Mouse (Mus musculus) CH12.LX (cell line): ENCODE data around the gene Ppcs. TPM values are rescaled to one million over a fixed set of nuclear protein-coding genes. Genes with fewer than 3 reads are reported as not detected.

Experiments used
- DNase-seq: peaks from one replicate; pipeline ENCODE4 v3.0.0-alpha.2; 2013; ENCODE audit errors: extremely low read depth
- H3K27ac ChIP-seq: 2 replicates; pipeline ENCODE4 v1.5.1; 2012; ENCODE audit warnings: low read depth, mild to moderate bottlenecking, control low read depth, moderate library complexity; ENCODE audit not compliant: insufficient read depth
- H3K27me3 ChIP-seq: replicated peaks from 2 replicates; pipeline ENCODE3; 2012; ENCODE audit warnings: inconsistent platforms
- H3K36me3 ChIP-seq, 2 experiments: replicated peaks in 1 of 2; 2 replicates each; pipeline versions ENCODE3 to v1.6.1; 2012; ENCODE audit warnings: inconsistent platforms in 1 of 2, low read length in 1 of 2, mild to moderate bottlenecking in 1 of 2, mixed read lengths in 1 of 2, moderate library complexity in 1 of 2; ENCODE audit not compliant: control insufficient read depth in 1 of 2, insufficient read depth in 1 of 2
- H3K4me1 ChIP-seq, 2 experiments: 2 replicates each; pipeline ENCODE4 v1.6.1; 2012; ENCODE audit warnings: inconsistent platforms in 1 of 2, moderate library complexity in 1 of 2; ENCODE audit not compliant: insufficient read depth in 2 of 2, control insufficient read depth in 1 of 2
- H3K4me2 ChIP-seq: 2 replicates; pipeline ENCODE4 v1.6.1; 2012; ENCODE audit warnings: low read depth, mild to moderate bottlenecking, control low read depth; ENCODE audit not compliant: poor library complexity, insufficient read depth, severe bottlenecking
- H3K4me3 ChIP-seq, 3 experiments: fragments of 150-350 bp in 1 of 3; sonication (generic) in 1 of 3; replicated peaks in 1 of 3; 2 replicates each; pipeline versions ENCODE3 to v1.5.1; 2011 to 2012; ENCODE audit warnings: low read depth in 2 of 3, low read length in 2 of 3, mild to moderate bottlenecking in 2 of 3, moderate library complexity in 2 of 3, control low read depth in 1 of 3, improper control_type of control experiment in 1 of 3, inconsistent platforms in 1 of 3, mixed read lengths in 1 of 3; ENCODE audit not compliant: poor library complexity in 1 of 3
- H3K79me2 ChIP-seq: replicated peaks from 2 replicates; pipeline ENCODE4 v1.6.1; 2012; ENCODE audit warnings: mild to moderate bottlenecking, moderate library complexity; ENCODE audit not compliant: control insufficient read depth, poor library complexity, insufficient read depth, severe bottlenecking; ENCODE audit errors: extremely low read depth
- H3K9ac ChIP-seq: 2 replicates; pipeline ENCODE4 v1.6.1; 2012; ENCODE audit warnings: low read depth, mild to moderate bottlenecking, control low read depth, moderate library complexity; ENCODE audit not compliant: insufficient read depth
- H3K9me3 ChIP-seq: replicated peaks from 2 replicates; pipeline ENCODE3; 2012; ENCODE audit warnings: low read length, inconsistent platforms, mixed read lengths
- BHLHE40 ChIP-seq: IDR thresholded peaks from 2 replicates; pipeline ENCODE4 v1.6.1; 2011; ENCODE audit warnings: mild to moderate bottlenecking, low read depth, low read length, improper control_type of control experiment
- CTCF ChIP-seq, 2 experiments: IDR thresholded peaks in 1 of 2; conservative IDR thresholded peaks in 1 of 2; 2 replicates each; pipeline ENCODE4 v1.5.1; 2011 to 2012; ENCODE audit warnings: low read depth in 2 of 2, low read length in 2 of 2, improper control_type of control experiment in 1 of 2, inconsistent platforms in 1 of 2, mild to moderate bottlenecking in 1 of 2, moderate library complexity in 1 of 2
- E2F4 ChIP-seq: IDR thresholded peaks from 2 replicates; pipeline ENCODE4 v1.6.1; 2011; ENCODE audit warnings: low read depth, low read length, improper control_type of control experiment; ENCODE audit not compliant: insufficient replicate concordance
- EP300 ChIP-seq: IDR thresholded peaks from 2 replicates; pipeline ENCODE4 v1.6.1; 2011; ENCODE audit warnings: low read length, improper control_type of control experiment
- ETS1 ChIP-seq: conservative IDR thresholded peaks from 2 replicates; pipeline ENCODE4 v1.6.1; 2012; ENCODE audit warnings: low read depth, mild to moderate bottlenecking, inconsistent platforms, low read length, improper control_type of control experiment, moderate library complexity
- GABPA ChIP-seq: IDR thresholded peaks from 2 replicates; pipeline ENCODE4 v1.6.1; 2012; ENCODE audit warnings: low read depth, low read length, improper control_type of control experiment, inconsistent platforms; ENCODE audit not compliant: insufficient replicate concordance
- HCFC1 ChIP-seq: IDR thresholded peaks from 2 replicates; pipeline ENCODE4 v1.6.1; 2012; ENCODE audit warnings: low read depth, mild to moderate bottlenecking, inconsistent platforms, low read length, improper control_type of control experiment
- IRF4 ChIP-seq: IDR thresholded peaks from 2 replicates; pipeline ENCODE4 v1.6.1; 2014; ENCODE audit warnings: low read depth, mild to moderate bottlenecking, inconsistent platforms, low read length, improper control_type of control experiment
- JUND ChIP-seq: conservative IDR thresholded peaks from 2 replicates; pipeline ENCODE4 v1.6.1; 2011; ENCODE audit warnings: low read depth, low read length, improper control_type of control experiment
- MAFK ChIP-seq: IDR thresholded peaks from 2 replicates; pipeline ENCODE4 v1.6.1; 2011; ENCODE audit warnings: low read length, improper control_type of control experiment; ENCODE audit not compliant: insufficient replicate concordance
- MAZ ChIP-seq: IDR thresholded peaks from 2 replicates; pipeline ENCODE4 v1.6.1; 2012; ENCODE audit warnings: low read depth, mild to moderate bottlenecking, inconsistent platforms, low read length, improper control_type of control experiment, moderate library complexity
- MXI1 ChIP-seq: IDR thresholded peaks from 2 replicates; pipeline ENCODE4 v1.6.1; 2011; ENCODE audit warnings: mild to moderate bottlenecking, low read depth, low read length, improper control_type of control experiment
- NELFE ChIP-seq: IDR thresholded peaks from 2 replicates; pipeline ENCODE4 v1.6.1; 2011; ENCODE audit warnings: low read depth, low read length, improper control_type of control experiment
- PAX5 ChIP-seq: IDR thresholded peaks from 2 replicates; pipeline ENCODE4 v1.6.1; 2012; ENCODE audit warnings: low read length, inconsistent platforms, mixed read lengths
- POLR2A ChIP-seq: IDR thresholded peaks from 2 replicates; pipeline ENCODE4 v1.6.1; 2011; ENCODE audit warnings: low read depth, mild to moderate bottlenecking, improper control_type of control experiment, low read length
- POLR2AphosphoS2 ChIP-seq: IDR thresholded peaks from 2 replicates; pipeline ENCODE4 v1.6.1; 2011; ENCODE audit warnings: low read depth, low read length, improper control_type of control experiment
- RCOR1 ChIP-seq: conservative IDR thresholded peaks from 2 replicates; pipeline ENCODE4 v1.6.1; 2012; ENCODE audit warnings: low read depth, mild to moderate bottlenecking, inconsistent platforms, low read length, improper control_type of control experiment
- TBP ChIP-seq: conservative IDR thresholded peaks from 2 replicates; pipeline ENCODE4 v1.6.1; 2011; ENCODE audit warnings: low read depth, low read length, improper control_type of control experiment
- TCF12 ChIP-seq: IDR thresholded peaks from 2 replicates; pipeline ENCODE4 v1.6.1; 2014; ENCODE audit warnings: low read depth, mild to moderate bottlenecking, inconsistent platforms, low read length, improper control_type of control experiment
- UBTF ChIP-seq: IDR thresholded peaks from 2 replicates; pipeline ENCODE4 v1.6.1; 2012; ENCODE audit warnings: low read depth, mild to moderate bottlenecking, inconsistent platforms, low read length, improper control_type of control experiment, moderate library complexity
- USF1 ChIP-seq: IDR thresholded peaks from 2 replicates; pipeline ENCODE4 v1.6.1; 2014; ENCODE audit warnings: low read depth, mild to moderate bottlenecking, inconsistent platforms, low read length, improper control_type of control experiment
- USF2 ChIP-seq: conservative IDR thresholded peaks from 2 replicates; pipeline ENCODE4 v1.6.1; 2011; ENCODE audit warnings: low read depth, low read length, improper control_type of control experiment
- ZC3H11A ChIP-seq: IDR thresholded peaks from 2 replicates; pipeline ENCODE4 v1.6.1; 2012; ENCODE audit warnings: low read depth, mild to moderate bottlenecking, inconsistent platforms, low read length, improper control_type of control experiment
- ZKSCAN1 ChIP-seq: IDR thresholded peaks from 2 replicates; pipeline ENCODE4 v1.6.1; 2012; ENCODE audit warnings: low read depth, inconsistent platforms, low read length, improper control_type of control experiment, borderline replicate concordance
- dilution Hi-C: fragments of 300-500 bp; cut with MboI; formaldehyde crosslinking; loops from 2 replicates; pipeline ENCODE4 v1.14.3; 2020; ENCODE audit warnings: low sequenced_read_pairs; ENCODE audit not compliant: extremely low pct_unique_long_range_greater_than_20kb, extremely low pct_ligation_motif_present
- in situ Hi-C: fragments of 300-500 bp; cut with MboI; formaldehyde crosslinking; loops from 3 replicates; pipeline ENCODE4 v1.14.3; 2019; ENCODE audit warnings: low sequenced_read_pairs, low pct_ligation_motif_present, low pct_unique_long_range_greater_than_20kb, mixed read lengths
- polyA plus RNA-seq: library from polyadenylated mRNA; unstranded; fragments of >175 nt; gene quantifications from 2 replicates; pipeline ENCODE4 v1.2.1, GENCODE M21; 2012; ENCODE audit warnings: low read depth; ENCODE audit not compliant: insufficient read length
- total RNA-seq, 2 experiments: library from RNA; depleted of rRNA; stranded (reverse); fragments of 300-350 nt in 1 of 2; fragments of >200 nt in 1 of 2; gene quantifications; 2 replicates each; pipeline ENCODE4 v1.2.3; 2012 to 2014

Ppcs gene
- total and polyA plus RNA-seq, 3 experiments = 14.7 to 22.7 (median 19.3) TPM

- H3K4me3 ChIP-seq = no peak overlapping the region
- no peak for DNase-seq
- H3K27me3 ChIP-seq = no peaks in the 10 kb centered on the region
- H3K9ac ChIP-seq = no peak overlapping the region
- TF ChIP-seq ETS1 = no peak
- no peak for TF ChIP-seq EP300
- no peak for TF ChIP-seq ZKSCAN1
- TF ChIP-seq TCF12 = no peak
- no peak for TF ChIP-seq HCFC1
- no peak for TF ChIP-seq POLR2AphosphoS2
- no peak for TF ChIP-seq POLR2A
- TF ChIP-seq USF1 = no peak
- no peak for TF ChIP-seq JUND
- H3K36me3 ChIP-seq = peaks cover 0 to 2% of the 10 kb centered on the region in 2 experiments
- no peaks in the 10 kb centered on the region for H3K9me3 ChIP-seq
- in situ Hi-C loops = loop anchor here (10.0 kb wide), 1 partner anchor 237 kb away; no protein-coding TSS in a partner anchor
- dilution Hi-C loops = no loop called here
- H3K4me1 ChIP-seq = peaks cover 5 to 21% of the 10 kb centered on the region in 2 experiments
- no peak overlapping the region for H3K4me2 ChIP-seq
- H3K27ac ChIP-seq = no peak overlapping the region
- H3K79me2 ChIP-seq = no peaks in the 10 kb centered on the region
Observed at GRCm38 (mm10) chr4:119427680-119428079, 5.5 kb upstream of the Ppcs start.

- H3K9me3 ChIP-seq = no peaks in the 10 kb centered on the region
- H3K27ac ChIP-seq = no peak overlapping the region
- no peaks in the 10 kb centered on the region for H3K79me2 ChIP-seq
- H3K4me3 ChIP-seq = no peak overlapping the region
- H3K27me3 ChIP-seq = no peaks in the 10 kb centered on the region
- H3K9ac ChIP-seq = no peak overlapping the region
- in situ Hi-C loops = loop anchor here (10.0 kb wide), 1 partner anchor 239 kb away; no protein-coding TSS in a partner anchor
- peaks cover 0 to 2% of the 10 kb centered on the region in 2 experiments for H3K36me3 ChIP-seq
- dilution Hi-C loops = no loop called here
- no peak overlapping the region for H3K4me2 ChIP-seq
- no peak for DNase-seq
- H3K4me1 ChIP-seq = peaks cover 3 to 23% of the 10 kb centered on the region in 2 experiments
- TF ChIP-seq E2F4 (no peak), ZC3H11A (no peak), USF1 (no peak), MAZ (no peak), RCOR1 (no peak), POLR2AphosphoS2 (no peak), CTCF (conservative IDR thresholded peaks at IDR 0.05 in 1 of 2, IDR thresholded peaks at IDR 0.05 in 1 of 2; ENCODE audit: low read depth in 2 of 2, low read length in 2 of 2) (no peak), JUND (no peak), MAFK (no peak), USF2 (no peak), NELFE (no peak), ETS1 (no peak), BHLHE40 (no peak), IRF4 (no peak), ZKSCAN1 (no peak), MXI1 (no peak), UBTF (no peak), TBP (no peak), GABPA (no peak), PAX5 (no peak)
Observed at GRCm38 (mm10) chr4:119425601-119426000, 3.4 kb upstream of the Ppcs start.
